Mouse (Mus musculus): ENCODE data around the gene Acvr1. TPM values are rescaled to one million over a fixed set of nuclear protein-coding genes. Genes with fewer than 3 reads are reported as not detected.

Acvr1 gene
- polyA plus RNA-seq (2014; fragmentation: Illumina TruSeq; extraction: RNeasy Lipid Tissue Mini Kit (QIAGEN cat#74804); ENCODE audit: low read depth, low replicate concordance), result 16.4 TPM

GRCm38 (mm10) chr2:58567066-58567810 is at the start of gene Acvr1, which contains the start of gene Upp2:
TSS of gene Acvr1 (minus strand) at chr2:58567157.
TSS of gene Upp2 (plus strand) at chr2:58567298.

GRCm38 (mm10) chr2:58469816-58470215 is 97.1 kb downstream of the Acvr1 start, which contains the start of gene Gm17409:
TSS of gene Gm17409 (plus strand) at chr2:58470116.

GRCm38 (mm10) chr2:58357414-58358131 is 209.4 kb downstream of the Acvr1 start, which contains the start of gene Acvr1c:
TSS of gene Acvr1c (minus strand) at chr2:58357895.

Other genes starting within 250 kb of the Acvr1 start
- 0.42 TPM for gene Acvr1c, start 209.3 kb downstream of the Acvr1 start, polyA plus RNA-seq (2014; fragmentation: Illumina TruSeq; extraction: RNeasy Lipid Tissue Mini Kit (QIAGEN cat#74804); ENCODE audit: low read depth, low replicate concordance)
- gene Gm17409, start 97.0 kb downstream of the Acvr1 start, polyA plus RNA-seq (2014; fragmentation: Illumina TruSeq; extraction: RNeasy Lipid Tissue Mini Kit (QIAGEN cat#74804); ENCODE audit: low read depth, low replicate concordance), result not detected
- gene Upp2, start 141 bp upstream of the Acvr1 start, polyA plus RNA-seq (2014; fragmentation: Illumina TruSeq; extraction: RNeasy Lipid Tissue Mini Kit (QIAGEN cat#74804); ENCODE audit: low read depth, low replicate concordance), result 5.6 TPM

Measured in heart, adult 10 weeks (tissue).